Mouse (Mus musculus): ENCODE results near the gene Zscan4-ps3. TPM values are rescaled to one million over a fixed set of nuclear protein-coding genes. Genes with fewer than 3 reads are reported as not detected.
"Not testable (repeated sequence)": the region's sequence is repeated elsewhere in the genome, so short reads cannot be mapped to it uniquely, and the experiment has no call there.

Zscan4-ps3 gene
- polyA plus RNA-seq (2015; fragmentation: Nextera tagmentation; extraction: Ambion mirVana) = not detected in 2 replicates

DNA sequence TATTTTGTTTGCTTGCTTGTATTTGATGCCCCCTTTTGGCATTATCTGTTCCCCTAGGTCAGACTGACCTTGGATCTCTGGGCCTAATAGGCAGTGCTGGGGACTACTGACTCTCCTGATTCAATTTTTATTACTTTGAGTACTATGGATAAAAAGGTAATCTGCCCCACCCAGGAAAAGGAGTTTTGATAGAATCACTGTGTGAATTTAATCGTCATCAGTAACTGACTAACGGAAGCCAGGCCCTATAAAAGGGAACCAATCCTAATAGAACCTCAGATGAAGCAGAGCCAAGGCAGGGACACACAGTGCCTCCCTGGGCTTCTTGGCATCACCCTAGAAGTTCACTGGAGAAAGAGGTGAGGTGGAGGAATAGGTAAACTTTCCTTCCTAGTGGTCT is at the start of gene Zscan4-ps3:
Gene Zscan4-ps3 (plus strand): TSS at position 301 of the 400 bp plus-strand sequence.
- not testable (repeated sequence) for H3K9me3 ChIP-seq (replicated peaks; ENCODE audit: control insufficient read depth, low read length); H3K9ac ChIP-seq (ENCODE audit: low read length); H3K4me1 ChIP-seq (ENCODE audit: control insufficient read depth, insufficient read depth, low read length); H3K36me3 ChIP-seq (ENCODE audit: control insufficient read depth, insufficient read depth, low read length); H3K4me3 ChIP-seq (replicated peaks; ENCODE audit: low read length); H3K27me3 ChIP-seq (ENCODE audit: control insufficient read depth, insufficient read depth, low read length); H3K27ac ChIP-seq (ENCODE audit: low read length); ATAC-seq (ENCODE audit: insufficient read depth, low FRiP score); H3K4me2 ChIP-seq (ENCODE audit: low read depth, low read length)
- 74% methylated on average over 2 of the region's 2 CpGs for WGBS

DNA sequence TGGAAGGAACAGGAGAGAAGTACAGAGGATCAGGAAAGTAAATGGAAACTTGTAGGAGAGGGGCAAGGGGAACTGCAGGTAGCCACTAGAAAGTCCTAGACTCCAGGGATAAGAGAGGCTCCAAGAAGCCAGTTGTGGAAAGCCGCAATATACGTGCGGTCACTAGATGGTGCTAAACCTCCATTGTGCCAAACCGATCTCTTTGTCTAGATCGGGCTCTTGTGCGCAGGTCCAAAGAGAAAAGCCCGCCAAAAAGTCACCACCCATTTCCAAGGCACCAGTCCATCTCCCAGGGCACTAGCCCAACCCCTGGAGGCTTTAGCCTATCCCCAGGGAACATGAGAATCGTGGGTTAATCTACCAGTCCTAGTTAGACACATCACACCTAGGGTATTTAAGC is 8.0 kb downstream of the Zscan4-ps3 start:
- H3K4me2 ChIP-seq (ENCODE audit: low read depth, low read length); H3K4me3 ChIP-seq (replicated peaks; ENCODE audit: low read length); H3K27me3 ChIP-seq (ENCODE audit: control insufficient read depth, insufficient read depth, low read length); H3K36me3 ChIP-seq (ENCODE audit: control insufficient read depth, insufficient read depth, low read length); H3K9ac ChIP-seq (ENCODE audit: low read length); H3K27ac ChIP-seq (ENCODE audit: low read length); ATAC-seq (ENCODE audit: insufficient read depth, low FRiP score); H3K4me1 ChIP-seq (ENCODE audit: control insufficient read depth, insufficient read depth, low read length); H3K9me3 ChIP-seq (replicated peaks; ENCODE audit: control insufficient read depth, low read length): not testable (repeated sequence)
- WGBS = 11% methylated on average over 8 of the region's 8 CpGs

Other genes starting within 250 kb of the Zscan4-ps3 start
- gene Zscan4f, start 211.4 kb upstream of the Zscan4-ps3 start, polyA plus RNA-seq (2015; fragmentation: Nextera tagmentation; extraction: Ambion mirVana) = not detected in 2 replicates
- gene Zscan4-ps2, start 95.0 kb upstream of the Zscan4-ps3 start, polyA plus RNA-seq (2015; fragmentation: Nextera tagmentation; extraction: Ambion mirVana) = not detected in 2 replicates
- gene Vmn1r72, start 70.8 kb downstream of the Zscan4-ps3 start, polyA plus RNA-seq (2015; fragmentation: Nextera tagmentation; extraction: Ambion mirVana) = not detected in 2 replicates
- gene Vmn1r73, start 121.0 kb downstream of the Zscan4-ps3 start, polyA plus RNA-seq (2015; fragmentation: Nextera tagmentation; extraction: Ambion mirVana) = not detected in 2 replicates
- gene Vmn1r74, start 224.7 kb downstream of the Zscan4-ps3 start, polyA plus RNA-seq (2015; fragmentation: Nextera tagmentation; extraction: Ambion mirVana) = not detected in 2 replicates

All from stomach, embryonic 16.5 days (tissue).